In the genomic region with DNA sequence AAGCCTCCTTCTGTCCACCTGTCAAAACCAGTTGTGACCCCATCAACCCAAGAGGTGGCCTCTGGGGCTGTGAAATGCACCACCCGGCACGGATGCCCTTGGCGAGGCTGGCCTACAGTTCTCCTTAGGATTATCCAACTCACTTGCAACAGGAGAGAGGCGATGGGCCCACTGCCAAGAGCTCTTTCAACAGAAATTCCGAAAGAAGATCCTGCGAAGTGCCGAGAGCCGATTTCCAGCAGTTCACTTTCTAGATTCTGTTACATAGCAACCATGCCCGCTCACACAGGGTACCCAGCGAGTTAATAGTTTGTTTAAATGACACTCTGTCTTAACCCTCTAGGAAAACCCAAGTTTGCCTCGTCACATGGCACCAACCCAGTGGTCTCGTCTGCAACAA, we compare ENCODE assay signal across 8 mouse cellular contexts.
DNase-seq lines count a peak whose midpoint lies in the region; ATAC-seq and TF ChIP-seq lines count a peak whose summit lies in the region.

No protein-coding gene starts in this region.

- H3K27me3 ChIP-seq in kidney, adult 2 months (replicated peaks; ENCODE audit: control insufficient read depth, insufficient read depth, low read length), result no peaks in the 10 kb centered on the region
- H3K27me3 ChIP-seq in kidney, embryonic 16.5 days (ENCODE audit: insufficient read depth, low read length), result no peaks in the 10 kb centered on the region
- H3K27me3 ChIP-seq in cerebellum, adult 2 months (ENCODE audit: control insufficient read depth, insufficient read depth, low read length), result no peaks in the 10 kb centered on the region

- 59% methylated on average over 12 of the region's 12 CpGs for WGBS in kidney, adult 2 months
- 69% methylated on average over 12 of the region's 12 CpGs for WGBS in kidney, embryonic 16.5 days
- WGBS in cerebellum, adult 2 months, result 39% methylated on average over 12 of the region's 12 CpGs

- H3K36me3 ChIP-seq in kidney, adult 2 months (ENCODE audit: control insufficient read depth, insufficient read depth, low read length), result no peaks in the 10 kb centered on the region
- no peaks in the 10 kb centered on the region for H3K36me3 ChIP-seq in kidney, embryonic 16.5 days (ENCODE audit: insufficient read depth, low read length)

- H3K4me1 ChIP-seq in kidney, adult 2 months (ENCODE audit: control insufficient read depth, insufficient read depth, low read length), result no peaks in the 10 kb centered on the region
- H3K4me1 ChIP-seq in kidney, embryonic 16.5 days (ENCODE audit: insufficient read depth, low read length), result no peaks in the 10 kb centered on the region
- peaks cover 30% of the 10 kb centered on the region for H3K4me1 ChIP-seq in cerebellum, adult 2 months (ENCODE audit: control insufficient read depth, insufficient read depth, low read length)

- peak; percentile 27 for DNase-seq in kidney, adult 2 months
- peak; percentile 40 to 49 for DNase-seq in cerebellum, adult 2 months
- DNase-seq in gastrocnemius, postnatal 10 days, result peak; percentile 56
- peak; percentile 79 to 87 for DNase-seq in left cerebral cortex, postnatal 14 days (ENCODE audit: low spot score in 2 of 2)
- DNase-seq in right cerebral cortex, adult 18-20 months, result peak; percentile 81
- no peak for DNase-seq in thymus, postnatal 36 days
- DNase-seq in embryo, embryonic 9.5 days (ENCODE audit: extremely low spot score), result no peak

- no peak for ATAC-seq in kidney, embryonic 16.5 days (ENCODE audit: low FRiP score, low TSS enrichment)

- no peak overlapping the region for H3K27ac ChIP-seq in kidney, adult 2 months (ENCODE audit: insufficient read depth, low read depth, low read length)
- H3K27ac ChIP-seq in kidney, embryonic 16.5 days (ENCODE audit: low read length), result no peak overlapping the region
- no peak overlapping the region for H3K27ac ChIP-seq in cerebellum, adult 2 months (ENCODE audit: insufficient read depth, low read length)

- intact Hi-C loops in left cerebral cortex, postnatal 14 days (cut with DNase I), result no loop called here

- TF ChIP-seq POLR2A in kidney, adult 2 months (IDR thresholded peaks at IDR 0.05; ENCODE audit: low read depth, low read length), result no peak
- no peak for TF ChIP-seq POLR2A in cerebellum, adult 2 months (IDR thresholded peaks at IDR 0.05; ENCODE audit: borderline replicate concordance, insufficient read depth, low read length)

- H3K9ac ChIP-seq in kidney, embryonic 16.5 days (replicated peaks; ENCODE audit: low read length), result no peak overlapping the region

- no peak overlapping the region for H3K4me3 ChIP-seq in kidney, adult 2 months (ENCODE audit: insufficient read depth, low read depth, low read length)
- no peak overlapping the region for H3K4me3 ChIP-seq in kidney, embryonic 16.5 days (ENCODE audit: low read length)
- no peak overlapping the region for H3K4me3 ChIP-seq in cerebellum, adult 2 months (replicated peaks; ENCODE audit: insufficient read depth, low read depth, low read length)

- peaks cover 4% of the 10 kb centered on the region; the same call in 1 of the 2 replicates for H3K9me3 ChIP-seq in kidney, embryonic 16.5 days (ENCODE audit: low read length)

- TF ChIP-seq CTCF in kidney, adult 2 months (conservative IDR thresholded peaks at IDR 0.05; ENCODE audit: insufficient read depth, insufficient read length, low read depth, low read length), result no peak
- TF ChIP-seq CTCF in cerebellum, adult 2 months (IDR thresholded peaks at IDR 0.05; ENCODE audit: borderline replicate concordance, insufficient read depth, low read depth, low read length), result no peak

- no peak overlapping the region for H3K4me2 ChIP-seq in kidney, embryonic 16.5 days (replicated peaks; ENCODE audit: low read depth, low read length)

Comparison
In these comparisons a context has a peak if more than half of its experiments do, and no peak if none do; other contexts are left out.
1. DNase-seq: peak in kidney, adult 2 months (single experiment), cerebellum, adult 2 months (2 of 2), gastrocnemius, postnatal 10 days (single experiment), left cerebral cortex, postnatal 14 days (2 of 2) and right cerebral cortex, adult 18-20 months (single experiment); none in thymus, postnatal 36 days (0 of 2) and embryo, embryonic 9.5 days (single experiment).